Mouse (Mus musculus): ENCODE data around the gene Marc1. TPM values are rescaled to one million over a fixed set of nuclear protein-coding genes. Genes with fewer than 3 reads are reported as not detected.

Gene Marc1
- polyA plus RNA-seq, 1 experiment from 2014 or later, result not detected

GRCm38 (mm10) chr1:184750114-184750664 is 60.9 kb downstream of the Marc1 start:
- WGBS, result 85% methylated on average over 11 of the region's 11 CpGs
- no peak for ATAC-seq
- no peak overlapping the region for H3K4me2 ChIP-seq (replicated peaks)
- no peak overlapping the region for H3K9ac ChIP-seq (replicated peaks)
- H3K27ac ChIP-seq, result no peak overlapping the region
- no peaks in the 10 kb centered on the region for H3K9me3 ChIP-seq
- no peaks in the 10 kb centered on the region for H3K36me3 ChIP-seq
- H3K4me1 ChIP-seq (replicated peaks), result no peaks in the 10 kb centered on the region
- H3K4me3 ChIP-seq (replicated peaks), result no peak overlapping the region
- no peaks in the 10 kb centered on the region for H3K27me3 ChIP-seq

DNA sequence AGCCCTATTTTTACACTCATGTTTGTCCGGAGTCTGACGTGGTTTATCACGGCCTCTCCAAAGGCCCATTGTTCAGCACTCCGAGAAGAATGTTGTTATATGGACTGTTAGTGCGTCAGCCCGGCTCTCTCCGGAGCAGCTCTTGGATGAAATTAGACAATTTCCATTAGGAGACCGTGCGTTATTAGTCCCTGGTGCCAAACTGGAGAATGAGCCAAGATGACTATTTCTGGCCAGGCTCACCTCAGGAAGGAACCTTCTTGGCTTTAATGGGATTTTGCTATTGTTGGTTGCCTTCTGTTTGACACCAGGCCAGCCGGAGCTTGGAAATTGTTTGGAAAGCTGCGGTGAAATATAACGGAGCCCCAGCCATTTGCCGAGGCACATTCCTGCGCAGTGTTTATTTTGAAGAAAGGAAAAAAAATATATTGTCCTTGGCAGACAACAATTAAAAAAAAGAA is 62.4 kb downstream of the Marc1 start:
- WGBS, result 73% methylated on average over 14 of the region's 14 CpGs
- ATAC-seq, result no peak

DNA sequence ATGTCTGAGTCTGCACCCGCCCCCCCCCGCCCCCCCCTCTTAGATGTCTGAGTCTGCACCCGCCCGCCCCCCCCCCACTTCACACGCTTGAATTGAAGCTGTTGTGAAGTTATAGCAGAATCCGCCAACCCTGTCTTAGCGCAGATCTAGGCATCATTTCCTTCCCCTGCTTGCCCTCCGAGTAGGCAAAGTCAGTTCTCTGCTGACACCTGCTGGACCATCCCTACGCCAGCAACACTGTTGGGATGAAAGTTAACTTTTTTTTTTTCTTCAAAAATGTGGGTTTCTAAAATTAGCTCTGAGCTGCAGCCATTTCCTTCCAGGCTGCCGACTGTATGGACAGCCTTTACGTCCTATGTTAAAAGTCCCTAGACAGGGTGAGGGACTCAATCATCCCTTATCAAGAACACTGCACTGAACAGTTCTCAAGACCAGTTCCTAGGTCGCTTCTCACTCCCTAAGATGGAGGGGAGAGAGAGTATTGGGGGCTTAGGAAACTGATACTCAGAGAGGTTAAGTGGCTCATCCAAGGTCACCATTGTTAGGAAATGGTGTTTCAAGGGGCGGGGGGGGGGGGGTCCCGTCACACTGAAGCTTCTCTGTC is 73.1 kb downstream of the Marc1 start:
- WGBS, result 9% methylated on average over 14 of the region's 14 CpGs
- Histone ChIP-seq H3K27me3 (peaks cover 70% of the 10 kb centered on the region), H3K36me3 (no peaks in the 10 kb centered on the region), H3K27ac (no peak overlapping the region), H3K4me1 (replicated peaks) (peaks cover 5% of the 10 kb centered on the region; the same call in 1 of the 2 replicates), H3K4me3 (replicated peaks) (no peak overlapping the region), H3K9ac (replicated peaks) (no peak overlapping the region), H3K9me3 (no peaks in the 10 kb centered on the region; the same call in 1 of the 2 replicates), H3K4me2 (replicated peaks) (no peak overlapping the region)
- ATAC-seq, result peak; percentile 68; the same call in 1 of the 2 replicates

More for the DNA sequence above, 62.4 kb downstream of the Marc1 start:
- Histone ChIP-seq H3K27ac (no peak overlapping the region), H3K4me3 (replicated peaks) (no peak overlapping the region), H3K4me1 (replicated peaks) (no peaks in the 10 kb centered on the region), H3K9ac (replicated peaks) (no peak overlapping the region), H3K9me3 (no peaks in the 10 kb centered on the region), H3K36me3 (no peaks in the 10 kb centered on the region), H3K27me3 (0 out of 2 replicates have a peak, but pooled peaks cover 4% of the 10 kb centered on the region), H3K4me2 (replicated peaks) (no peak overlapping the region)

DNA sequence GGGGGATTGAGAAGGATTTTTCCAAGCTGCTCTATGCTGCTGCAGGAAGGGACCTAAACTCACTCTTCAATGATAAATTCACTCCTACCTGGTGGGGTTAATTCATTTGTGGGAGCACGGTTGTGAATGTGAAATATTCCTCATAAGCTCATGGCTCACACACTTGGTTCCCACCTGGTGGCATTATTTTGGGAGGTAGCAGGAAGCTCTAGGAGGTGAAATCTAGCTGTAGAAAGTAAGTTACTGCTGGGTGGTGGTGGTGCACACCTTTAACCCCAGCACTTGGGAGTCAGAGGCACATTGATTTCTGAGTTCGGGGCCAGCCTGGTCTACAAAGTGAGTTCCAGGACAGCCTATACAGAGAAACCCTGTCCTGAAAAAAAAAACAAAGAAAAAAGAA is 73.9 kb downstream of the Marc1 start:
- WGBS, result 23% methylated on average over 2 of the region's 2 CpGs
- Histone ChIP-seq H3K4me2 (replicated peaks) (no peak overlapping the region), H3K4me1 (replicated peaks) (peaks cover 11% of the 10 kb centered on the region), H3K27ac (no peak overlapping the region), H3K9ac (replicated peaks) (no peak overlapping the region), H3K36me3 (no peaks in the 10 kb centered on the region), H3K9me3 (no peaks in the 10 kb centered on the region; the same call in 1 of the 2 replicates), H3K4me3 (replicated peaks) (no peak overlapping the region), H3K27me3 (peaks cover 76% of the 10 kb centered on the region)
- ATAC-seq, result no peak

MicroRNAs within 50 kb of the gene (microRNA counts, 519-probe panel; counts per million panel counts)
- microRNA mmu-miR-1981, result 4,681 counts per million, percentile 84 among the panel's probes with 10 or more counts

Small RNAs within 50 kb of the gene (microRNA-seq; reads per million reads assigned to microRNA genes)
- gene Mir1981, result 56.5 reads per million, percentile 47 among the genes with 10 or more reads in this experiment

Other genes with a start within 250 kb of the Marc1 start
- gene Hlx, start 78.7 kb downstream of the Marc1 start, polyA plus RNA-seq (2015; fragmentation: Nextera tagmentation; extraction: Ambion mirVana), result 1.1 and 1.4 TPM in 2 replicates
- 93.0 and 95.2 TPM in 2 replicates for gene Marc2, start 35.1 kb upstream of the Marc1 start, polyA plus RNA-seq (2015; fragmentation: Nextera tagmentation; extraction: Ambion mirVana)
- 0.85 and 1.2 TPM in 2 replicates for gene C130074G19Rik, start 71.9 kb upstream of the Marc1 start, polyA plus RNA-seq (2015; fragmentation: Nextera tagmentation; extraction: Ambion mirVana)
- gene Mark1, start 188.3 kb upstream of the Marc1 start, polyA plus RNA-seq (2015; fragmentation: Nextera tagmentation; extraction: Ambion mirVana), result 13.0 TPM in 2 replicates

Data from midbrain, embryonic 13.5 days (tissue).